Mouse (Mus musculus) kidney, adult 2 months (tissue): ENCODE measurements around the gene Glis2. TPM values are rescaled to one million over a fixed set of nuclear protein-coding genes. Genes with fewer than 3 reads are reported as not detected.

Experiments
- DNase-seq: peaks from one replicate; pipeline ENCODE4 v3.0.0; 2021
- H3K27ac ChIP-seq: fragments of 200-500 bp; 2 replicates; pipeline ENCODE4 v1.5.1; 2012; ENCODE audit warnings: low read depth, low read length, control low read depth, inconsistent platforms; ENCODE audit not compliant: insufficient read depth
- H3K27me3 ChIP-seq: fragments of 200-500 bp; replicated peaks from 2 replicates; pipeline ENCODE4 v1.6.1; 2012; ENCODE audit warnings: mild to moderate bottlenecking, moderate library complexity, low read length, inconsistent platforms; ENCODE audit not compliant: control insufficient read depth, insufficient read depth
- H3K36me3 ChIP-seq: fragments of 200-500 bp; 2 replicates; pipeline ENCODE4 v1.6.1; 2012; ENCODE audit warnings: mild to moderate bottlenecking, moderate library complexity, low read length, inconsistent platforms; ENCODE audit not compliant: control insufficient read depth, insufficient read depth
- H3K4me1 ChIP-seq: fragments of 200-500 bp; 2 replicates; pipeline ENCODE4 v1.6.1; 2011; ENCODE audit warnings: low read length; ENCODE audit not compliant: control insufficient read depth, insufficient read depth
- H3K4me3 ChIP-seq: fragments of 200-500 bp; 2 replicates; pipeline ENCODE4 v1.5.1; 2011; ENCODE audit warnings: mild to moderate bottlenecking, low read depth, low read length, control low read depth; ENCODE audit not compliant: insufficient read depth
- CTCF ChIP-seq: fragments of 200-500 bp; conservative IDR thresholded peaks from 2 replicates; pipeline ENCODE4 v1.5.1; 2011; ENCODE audit warnings: low read depth, mild to moderate bottlenecking, control low read depth, low read length, moderate library complexity, mixed read lengths; ENCODE audit not compliant: insufficient read depth, insufficient read length
- POLR2A ChIP-seq: fragments of 200-500 bp; IDR thresholded peaks from one replicate; pipeline ENCODE4 v1.6.1; 2011; ENCODE audit warnings: low read depth, low read length, control low read depth
- WGBS: fragments of 180-500 bp; shearing (Covaris S2); methylation state at CpG from one replicate; pipeline ENCODE4 v1.1.7; 2018; 5-methylcytosine and 5-hydroxymethylcytosine counted together
- polyA plus RNA-seq: library from polyadenylated mRNA; depleted of rRNA; stranded (reverse); fragments of >200 nt; gene quantifications from 2 replicates; pipeline ENCODE4 v1.2.3, GENCODE M21; 2012

The Glis2 gene
- polyA plus RNA-seq, 1 experiment = 210 TPM

DNA sequence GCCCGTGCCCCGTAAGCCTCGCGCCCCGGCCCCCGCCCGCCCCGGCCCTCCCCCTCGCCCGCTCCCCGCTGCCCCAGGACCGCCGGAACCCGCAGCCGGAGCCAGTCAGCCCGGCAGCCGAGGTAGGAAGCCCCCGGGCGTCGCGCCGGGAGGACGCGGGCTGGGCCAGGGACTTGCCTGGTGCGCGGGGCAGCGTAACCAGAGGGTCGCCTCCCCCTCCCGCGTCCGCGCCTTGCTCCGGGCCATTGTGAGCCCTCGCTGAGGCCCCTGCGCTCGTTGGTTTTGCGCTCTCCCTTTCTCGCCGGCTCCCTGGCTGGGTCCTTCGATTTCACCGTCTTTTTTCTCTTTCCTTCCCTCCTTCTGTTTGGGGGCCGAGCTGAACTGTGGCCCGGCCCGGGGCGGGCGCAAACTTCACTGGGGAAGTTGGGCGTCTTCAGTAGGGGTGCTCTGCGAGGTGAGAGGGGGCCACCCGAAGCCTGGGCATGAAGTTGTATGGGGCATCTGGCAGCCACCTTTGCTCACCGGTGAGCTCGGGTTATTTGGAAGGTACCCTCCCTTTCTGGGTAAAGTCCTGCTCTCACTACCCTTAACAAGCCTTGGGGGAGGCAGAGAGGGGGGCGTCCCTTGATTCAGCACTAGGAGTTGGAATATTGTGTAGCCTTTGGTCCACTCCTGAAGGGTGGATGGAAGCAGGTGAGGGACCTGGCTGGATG, 457 bp downstream of the Glis2 start:
- H3K27ac ChIP-seq = peak overlapping the region; percentile 95
- TF ChIP-seq CTCF = no peak
- no peak for TF ChIP-seq POLR2A
- under 1% methylated on average over 51 of the region's 52 CpGs for WGBS
- H3K4me3 ChIP-seq = peak overlapping the region; percentile 81
- peaks cover 42% of the 10 kb centered on the region for H3K4me1 ChIP-seq
- no peak for DNase-seq
- no peaks in the 10 kb centered on the region for H3K36me3 ChIP-seq
- H3K27me3 ChIP-seq = no peaks in the 10 kb centered on the region

- peaks cover 47% of the 10 kb centered on the region for H3K4me1 ChIP-seq
- peak overlapping the region; percentile 81 for H3K4me3 ChIP-seq
- DNase-seq = peak; percentile 91
- no peaks in the 10 kb centered on the region for H3K36me3 ChIP-seq
- H3K27ac ChIP-seq = peak overlapping the region; percentile 95
- TF ChIP-seq CTCF (no peak), POLR2A (no peak)
- H3K27me3 ChIP-seq = no peaks in the 10 kb centered on the region
- 6% methylated on average over 5 of the region's 5 CpGs for WGBS
Measured at GRCm38 (mm10) chr16:4595527-4595963, 1.0 kb downstream of the Glis2 start.

DNA sequence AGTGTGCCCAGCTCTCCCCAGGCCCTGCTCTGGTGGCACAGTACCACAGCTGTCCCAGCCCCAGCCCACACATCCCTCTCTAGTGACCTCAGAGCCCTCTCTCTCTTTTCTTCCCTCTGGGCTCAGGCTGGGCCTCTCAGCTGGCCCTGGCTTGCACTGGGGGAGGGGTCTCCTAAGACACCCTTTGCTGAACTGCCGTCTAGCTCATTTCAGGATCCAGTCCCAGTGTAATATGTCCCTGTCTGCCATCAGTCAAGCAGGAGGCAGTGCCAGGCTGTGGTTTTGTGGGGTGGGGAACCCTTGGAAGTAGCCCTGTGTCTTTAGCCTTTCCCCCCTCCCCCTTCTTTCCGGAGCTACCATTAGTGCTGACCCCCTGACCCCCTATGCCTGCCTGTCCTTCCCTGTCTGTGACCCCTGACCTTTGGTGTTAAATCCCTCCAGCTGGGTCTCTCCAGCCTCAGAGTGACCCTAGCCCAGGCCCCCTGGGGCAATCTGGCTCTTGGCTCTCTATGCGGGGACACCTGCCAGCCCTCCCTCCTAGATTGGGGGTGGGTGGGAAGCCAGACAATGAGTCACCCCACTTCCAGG, 1.7 kb downstream of the Glis2 start:
- Histone ChIP-seq H3K27ac (peak overlapping the region; percentile 95), H3K36me3 (no peaks in the 10 kb centered on the region), H3K27me3 (no peaks in the 10 kb centered on the region), H3K4me1 (peaks cover 50% of the 10 kb centered on the region), H3K4me3 (peak overlapping the region; percentile 81)
- no peak for TF ChIP-seq POLR2A
- no peak for TF ChIP-seq CTCF
- DNase-seq = no peak
- 19% methylated on average over 3 of the region's 3 CpGs for WGBS

DNA sequence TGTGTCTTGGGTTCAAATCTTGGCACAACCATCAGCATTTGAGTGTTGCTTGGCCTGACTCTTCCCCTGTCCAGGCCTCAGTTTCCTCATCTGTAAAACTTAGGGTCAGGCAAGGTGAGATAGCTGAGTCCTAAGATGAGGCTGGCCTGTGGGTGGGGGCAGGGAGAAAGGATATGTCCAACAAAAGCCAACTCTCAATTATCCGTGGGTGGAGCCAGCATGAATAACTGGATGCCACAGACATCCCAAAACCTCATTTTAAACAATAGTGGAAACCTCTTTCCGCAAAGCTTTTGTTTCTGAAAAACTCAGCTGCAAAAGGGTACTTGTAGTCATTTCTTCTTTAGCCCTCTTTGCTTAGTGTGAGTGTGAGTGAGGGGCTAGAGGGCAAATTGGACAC, 2.3 kb downstream of the Glis2 start:
- Histone ChIP-seq H3K36me3 (no peaks in the 10 kb centered on the region), H3K4me1 (peaks cover 50% of the 10 kb centered on the region), H3K27ac (peak overlapping the region; percentile 95), H3K4me3 (peak overlapping the region; percentile 81), H3K27me3 (no peaks in the 10 kb centered on the region)
- TF ChIP-seq CTCF = no peak
- no peak for DNase-seq
- WGBS = 42% methylated on average over 2 of the region's 2 CpGs

DNA sequence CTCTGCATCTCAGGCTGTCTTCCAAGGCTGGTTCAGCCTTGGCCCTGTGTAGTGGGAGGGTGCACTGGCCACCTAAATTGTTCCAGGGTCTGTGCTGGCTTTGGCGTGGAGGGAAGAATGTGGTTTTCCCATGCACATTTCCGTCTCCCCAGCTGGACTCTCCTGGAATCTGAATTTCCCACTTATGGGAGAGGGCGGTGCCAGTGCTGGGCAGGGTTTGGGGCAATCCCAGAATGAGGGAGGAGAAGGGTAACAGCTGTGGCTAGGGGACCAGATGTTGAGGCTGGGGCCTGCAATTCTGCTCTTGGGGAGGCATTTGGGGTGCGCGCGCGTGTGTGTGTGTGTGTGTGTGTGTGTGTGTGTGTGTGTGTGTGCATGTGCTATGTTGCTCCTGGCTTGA, 2.8 kb downstream of the Glis2 start:
- H3K4me1 ChIP-seq = peaks cover 50% of the 10 kb centered on the region
- H3K27me3 ChIP-seq = no peaks in the 10 kb centered on the region
- DNase-seq = no peak
- TF ChIP-seq POLR2A = no peak
- TF ChIP-seq CTCF = no peak
- no peaks in the 10 kb centered on the region for H3K36me3 ChIP-seq
- WGBS = 47% methylated on average over 7 of the region's 7 CpGs
- H3K4me3 ChIP-seq = peak overlapping the region; percentile 27
- peak overlapping the region; percentile 94 for H3K27ac ChIP-seq

- Histone ChIP-seq H3K27ac (peak overlapping the region; percentile 94), H3K36me3 (no peaks in the 10 kb centered on the region), H3K27me3 (no peaks in the 10 kb centered on the region), H3K4me3 (no peak overlapping the region), H3K4me1 (peaks cover 53% of the 10 kb centered on the region)
- no peak for DNase-seq
- WGBS = 44% methylated on average over 5 of the region's 5 CpGs
- TF ChIP-seq POLR2A (no peak), CTCF (no peak)
Measured at GRCm38 (mm10) chr16:4598041-4598440, 3.5 kb downstream of the Glis2 start.

GRCm38 (mm10) chr16:4598891-4599543, 4.5 kb downstream of the Glis2 start:
- Histone ChIP-seq H3K27me3 (no peaks in the 10 kb centered on the region), H3K36me3 (no peaks in the 10 kb centered on the region), H3K27ac (peak overlapping the region; percentile 94), H3K4me3 (peak overlapping the region; percentile 2; the same call in 1 of the 2 replicates), H3K4me1 (peaks cover 56% of the 10 kb centered on the region)
- TF ChIP-seq POLR2A (no peak), CTCF (no peak)
- WGBS = 17% methylated on average over 6 of the region's 6 CpGs
- DNase-seq = no peak
